Mouse (Mus musculus) bone marrow, adult 2 months (tissue): ENCODE measurements at regions not wholly inside any gene's neighbourhood (a gene's known extent, or its start where the extent isn't known, plus 50 kb on each side); places are given as distances from the start of the nearest gene placed in this dataset.

Source experiments
- H3K27ac ChIP-seq: fragments of 200-500 bp; 2 replicates; pipeline ENCODE4 v1.5.1; 2012; ENCODE audit warnings: low read depth, mild to moderate bottlenecking, control low read depth, inconsistent platforms, low read length; ENCODE audit not compliant: control insufficient read depth, poor library complexity, insufficient read depth
- H3K4me1 ChIP-seq: fragments of 200-500 bp; 2 replicates; pipeline ENCODE4 v1.6.1; 2011; ENCODE audit warnings: low read length; ENCODE audit not compliant: control insufficient read depth, insufficient read depth
- H3K4me3 ChIP-seq: fragments of 200-500 bp; replicated peaks from 2 replicates; pipeline ENCODE3; 2011; ENCODE audit warnings: mild to moderate bottlenecking, low read depth, low read length, control low read depth; ENCODE audit not compliant: control insufficient read depth
- CTCF ChIP-seq: fragments of 200-500 bp; IDR thresholded peaks from 2 replicates; pipeline ENCODE4 v1.5.1; 2011; ENCODE audit warnings: low read length, control low read depth; ENCODE audit not compliant: control insufficient read depth, insufficient read depth
- POLR2A ChIP-seq: fragments of 200-500 bp; IDR thresholded peaks from 2 replicates; pipeline ENCODE4 v1.6.1; 2011; ENCODE audit warnings: low read depth, mild to moderate bottlenecking, control low read depth, low read length, borderline replicate concordance; ENCODE audit not compliant: control insufficient read depth
- WGBS: fragments of 180-500 bp; shearing (Covaris S2); methylation state at CpG from one replicate; pipeline ENCODE4 v1.1.7; 2018; 5-methylcytosine and 5-hydroxymethylcytosine counted together

- Histone ChIP-seq H3K4me1 (no peaks in the 10 kb centered on the region), H3K4me3 (no peak overlapping the region), H3K27ac (no peak overlapping the region)
- TF ChIP-seq CTCF: no peak
- TF ChIP-seq POLR2A: no peak
- WGBS: 88% methylated on average over 3 of the region's 3 CpGs
These were observed 278.3 kb upstream of the Gm765 start for GRCm38 (mm10) chr6:98620886-98621285.

GRCm38 (mm10) chr6:98613030-98613429 is 270.5 kb upstream of the Gm765 start:
- WGBS: 79% methylated on average over 10 of the region's 10 CpGs
- Histone ChIP-seq H3K27ac (no peak overlapping the region), H3K4me1 (no peaks in the 10 kb centered on the region)

GRCm38 (mm10) chr6:98609133-98609532 is 266.6 kb upstream of the Gm765 start:
- WGBS: 3% methylated on average over 1 of the region's 1 CpGs
- Histone ChIP-seq H3K27ac (no peak overlapping the region), H3K4me3 (no peak overlapping the region), H3K4me1 (no peaks in the 10 kb centered on the region)
- TF ChIP-seq POLR2A: no peak
- TF ChIP-seq CTCF: no peak

More at GRCm38 (mm10) chr6:98613030-98613429, 270.5 kb upstream of the Gm765 start:
- H3K4me3 ChIP-seq: no peak overlapping the region
- TF ChIP-seq CTCF (no peak), POLR2A (no peak)

- Histone ChIP-seq H3K4me1 (no peaks in the 10 kb centered on the region), H3K27ac (no peak overlapping the region), H3K4me3 (no peak overlapping the region)
- TF ChIP-seq CTCF (no peak), POLR2A (no peak)
- 3% methylated on average over 3 of the region's 3 CpGs for WGBS
These were observed 264.1 kb upstream of the Gm765 start for GRCm38 (mm10) chr6:98606680-98607079.

GRCm38 (mm10) chr6:98597612-98598011 is 255.1 kb upstream of the Gm765 start:
- Histone ChIP-seq H3K4me1 (no peaks in the 10 kb centered on the region), H3K27ac (no peak overlapping the region), H3K4me3 (no peak overlapping the region)
- TF ChIP-seq CTCF (no peak), POLR2A (no peak)
- WGBS: 81% methylated on average over 6 of the region's 6 CpGs

GRCm38 (mm10) chr6:98590989-98591388 is 248.4 kb upstream of the Gm765 start:
- no peak for TF ChIP-seq CTCF
- WGBS: 70% methylated on average over 4 of the region's 4 CpGs

GRCm38 (mm10) chr6:98588979-98589378 is 246.4 kb upstream of the Gm765 start:
- TF ChIP-seq POLR2A (no peak), CTCF (no peak)
- Histone ChIP-seq H3K27ac (no peak overlapping the region), H3K4me3 (no peak overlapping the region), H3K4me1 (no peaks in the 10 kb centered on the region)
- 57% methylated on average over 4 of the region's 4 CpGs for WGBS

More at GRCm38 (mm10) chr6:98590989-98591388, 248.4 kb upstream of the Gm765 start:
- no peak overlapping the region for H3K27ac ChIP-seq
- H3K4me3 ChIP-seq: no peak overlapping the region
- no peaks in the 10 kb centered on the region for H3K4me1 ChIP-seq

GRCm38 (mm10) chr6:98584541-98584940 is 242.0 kb upstream of the Gm765 start:
- TF ChIP-seq CTCF (no peak), POLR2A (no peak)
- 80% methylated on average over 4 of the region's 4 CpGs for WGBS

GRCm38 (mm10) chr6:98582826-98583225 is 240.3 kb upstream of the Gm765 start:
- H3K4me3 ChIP-seq: no peak overlapping the region
- H3K27ac ChIP-seq: no peak overlapping the region
- no peaks in the 10 kb centered on the region for H3K4me1 ChIP-seq
- WGBS: 84% methylated on average over 2 of the region's 2 CpGs
- TF ChIP-seq CTCF (no peak), POLR2A (no peak)

More at GRCm38 (mm10) chr6:98584541-98584940, 242.0 kb upstream of the Gm765 start:
- H3K4me1 ChIP-seq: no peaks in the 10 kb centered on the region
- no peak overlapping the region for H3K27ac ChIP-seq
- no peak overlapping the region for H3K4me3 ChIP-seq
